ENCODE assay signal across 10 mouse cellular contexts in the genomic region with DNA sequence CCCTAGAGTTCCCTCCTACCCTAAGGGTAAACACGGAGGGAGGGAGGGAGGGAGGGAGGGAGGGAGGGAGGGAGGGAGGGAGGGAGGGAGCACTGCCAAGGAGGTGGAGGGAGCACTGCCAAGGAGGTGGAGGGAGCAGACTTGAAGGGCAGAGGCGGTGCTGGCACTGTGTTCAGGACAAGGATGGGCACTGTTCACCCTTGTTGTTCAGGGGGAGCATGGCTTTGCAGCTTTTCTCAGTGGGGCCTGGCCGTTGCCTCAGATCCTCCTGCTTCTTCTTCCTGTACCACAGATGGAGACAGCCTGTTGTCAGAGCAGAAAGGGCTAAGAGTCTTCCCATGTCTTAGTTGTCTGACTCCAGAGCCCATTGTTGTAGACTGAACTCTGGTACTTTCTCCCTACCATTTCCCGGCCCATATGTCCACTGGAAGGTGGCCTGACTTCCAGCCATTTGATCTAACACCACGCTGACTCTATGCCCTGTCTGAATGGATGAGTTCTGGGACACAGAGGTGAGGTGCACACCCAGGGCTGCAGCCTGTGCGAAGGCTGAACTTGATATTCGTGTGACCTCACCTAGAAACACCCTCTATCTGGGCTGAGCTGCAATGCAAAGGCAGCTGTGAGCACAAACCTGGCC. TPM values are rescaled to one million over a fixed set of nuclear protein-coding genes. Genes with fewer than 3 reads are reported as not detected.
A peak's percentile ranks its signal among the peaks of the same experiment; 100 is the strongest.
DNase-seq lines count a peak whose midpoint lies in the region; ATAC-seq and TF ChIP-seq lines count a peak whose summit lies in the region.
"Had no signal": no experiment of that assay in that cellular context is flagged by ENCODE, and none has a peak within 500 bp of the region (broad histone marks: within the 10 kb centered on the region; RNA-seq: fewer than 3 reads in every experiment).

No protein-coding gene starts in this region.

- H3K27ac ChIP-seq in layer of hippocampus, adult 2 months = peak overlapping the region; percentile 81
- peak overlapping the region; percentile 74 for H3K27ac ChIP-seq in forebrain, embryonic 14.5 days (ENCODE audit: low read depth, low read length)
- H3K27ac ChIP-seq in midbrain, embryonic 15.5 days = peak overlapping the region; percentile 80

- peak; percentile 28 for ATAC-seq in forebrain, embryonic 14.5 days
- ATAC-seq in midbrain, embryonic 15.5 days (replicated peaks) = peak; percentile 29
- no peak for ATAC-seq in monocyte, adult 5-6 weeks (replicated peaks; ENCODE audit: insufficient number of reproducible peaks, low FRiP score, low TSS enrichment, poor library complexity, severe bottlenecking)

- no peaks in the 10 kb centered on the region for H3K9me3 ChIP-seq in forebrain, embryonic 14.5 days (replicated peaks; ENCODE audit: control insufficient read depth, low read length)
- H3K9me3 ChIP-seq in midbrain, embryonic 15.5 days = no peaks in the 10 kb centered on the region

- no peak for TF ChIP-seq CTCF in layer of hippocampus, adult 2 months (conservative IDR thresholded peaks at IDR 0.05)

- 0 out of 2 replicates have a peak overlapping the region, but pooled peaks have one; percentile 25 for H3K9ac ChIP-seq in forebrain, embryonic 14.5 days (ENCODE audit: low read length)
- no peak overlapping the region; the same call in 1 of the 2 replicates for H3K9ac ChIP-seq in midbrain, embryonic 15.5 days

- no peak for DNase-seq in layer of hippocampus, adult 2 months (ENCODE audit: low spot score in 2 of 2)
- DNase-seq in layer of hippocampus, postnatal 36 days = no peak
- DNase-seq in cerebellum, postnatal 14 days = peak; percentile 73 to 77
- no peak for DNase-seq in forebrain, embryonic 14.5 days (ENCODE audit: low spot score)
- DNase-seq in kidney, postnatal 10 days = no peak
- no peak for DNase-seq in right cerebral cortex, adult 18-20 months
- DNase-seq: adrenal gland, adult 8-10 months; kidney, adult 18-20 months had no signal

- H3K4me2 ChIP-seq in forebrain, embryonic 14.5 days (ENCODE audit: low read length) = 0 out of 2 replicates have a peak overlapping the region, but pooled peaks have one; percentile 21
- H3K4me2 ChIP-seq in midbrain, embryonic 15.5 days = 0 out of 2 replicates have a peak overlapping the region, but pooled peaks have one; percentile 23

- peaks cover 15% of the 10 kb centered on the region; the same call in 1 of the 2 replicates for H3K36me3 ChIP-seq in forebrain, embryonic 14.5 days (ENCODE audit: control insufficient read depth, insufficient read depth, low read length)
- H3K36me3 ChIP-seq in midbrain, embryonic 15.5 days (replicated peaks) = no peaks in the 10 kb centered on the region

- WGBS in forebrain, embryonic 14.5 days = 51% methylated on average over 6 of the region's 7 CpGs
- 30% methylated on average over 7 of the region's 7 CpGs for WGBS in midbrain, embryonic 15.5 days

- no peaks in the 10 kb centered on the region for H3K27me3 ChIP-seq in forebrain, embryonic 14.5 days (replicated peaks; ENCODE audit: control insufficient read depth, insufficient read depth, low read length)
- H3K27me3 ChIP-seq in midbrain, embryonic 15.5 days (replicated peaks) = peaks cover 36% of the 10 kb centered on the region

- H3K4me1 ChIP-seq in forebrain, embryonic 14.5 days (ENCODE audit: control insufficient read depth, insufficient read depth, low read length) = peaks cover 14% of the 10 kb centered on the region
- H3K4me1 ChIP-seq in midbrain, embryonic 15.5 days = peaks cover 21% of the 10 kb centered on the region

- H3K4me3 ChIP-seq in layer of hippocampus, adult 2 months = no peak overlapping the region
- no peak overlapping the region for H3K4me3 ChIP-seq in forebrain, embryonic 14.5 days (ENCODE audit: low read depth, low read length)
- no peak overlapping the region for H3K4me3 ChIP-seq in midbrain, embryonic 15.5 days

RNA-seq across cellular contexts. Expression of gene Acot7, which starts 43.0 kb away (rescaled TPM):
- total RNA-seq in layer of hippocampus, adult 2 months (2021) = 100 to 1,000 TPM; 306 to 335 TPM
- total RNA-seq in layer of hippocampus, postnatal 36 days (2021) = 100 to 1,000 TPM; 331 to 345 TPM
- 168 and 208 TPM in 2 replicates for polyA plus RNA-seq in forebrain, embryonic 14.5 days (2014; fragmentation: Nextera tagmentation; extraction: Ambion mirVana)
- polyA plus RNA-seq in midbrain, embryonic 15.5 days (2015; fragmentation: Nextera tagmentation; extraction: Ambion mirVana) = 409 and 418 TPM in 2 replicates
- total RNA-seq in monocyte, adult 5-6 weeks (2017) = 18.1 to 62.4 TPM (median 30.9 TPM) in 3 replicates

RNA-seq across cellular contexts. Expression of gene Gpr153, which starts 53.1 kb away (rescaled TPM):
- 1 to 10 TPM; 5.6 to 6.4 TPM for total RNA-seq in layer of hippocampus, adult 2 months (2021)
- total RNA-seq in layer of hippocampus, postnatal 36 days (2021) = 1 to 10 TPM; 5.3 to 6.1 TPM
- polyA plus RNA-seq in forebrain, embryonic 14.5 days (2014; fragmentation: Nextera tagmentation; extraction: Ambion mirVana) = 6.7 and 8.4 TPM in 2 replicates
- 15.6 and 16.6 TPM in 2 replicates for polyA plus RNA-seq in midbrain, embryonic 15.5 days (2015; fragmentation: Nextera tagmentation; extraction: Ambion mirVana)
- 0.39 to 0.86 TPM in 2 of 3 replicates, not detected in the other for total RNA-seq in monocyte, adult 5-6 weeks (2017)

Comparison
In these comparisons a context has a peak if more than half of its experiments do, and no peak if none do; other contexts are left out.
1. DNase-seq: peak in cerebellum, postnatal 14 days (2 of 2); none in layer of hippocampus, adult 2 months (0 of 2), layer of hippocampus, postnatal 36 days (0 of 2), forebrain, embryonic 14.5 days (single experiment), kidney, postnatal 10 days (single experiment) and right cerebral cortex, adult 18-20 months (single experiment).
2. Peak in every context shown above with its lines, with median percentiles within 50 percentile points of each other: H3K27ac ChIP-seq.